Comparison of ENCODE assay signal across 25 mouse cellular contexts in genomic region chr1:75261278-75261677, GRCm38 (mm10). TPM values are rescaled to one million over a fixed set of nuclear protein-coding genes. Genes with fewer than 3 reads are reported as not detected.
"Had no signal": no experiment of that assay in that cellular context is flagged by ENCODE, and none has a peak within 500 bp of the region (broad histone marks: within the 10 kb centered on the region; RNA-seq: fewer than 3 reads in every experiment).

No protein-coding gene starts in this region.

- H3K36me3 ChIP-seq: midbrain, embryonic 13.5 days; neural tube, embryonic 13.5 days had no signal

- H3K27ac ChIP-seq: macrophage; midbrain, embryonic 13.5 days; neural tube, embryonic 13.5 days; neural tube, embryonic 15.5 days had no signal

- ATAC-seq: midbrain, embryonic 13.5 days; midbrain, embryonic 16.5 days had no signal

- DNase-seq: lung, adult 18-20 months; lung, embryonic 14.5 days; lung, postnatal 14 days; lung, postnatal 36 days; retina, postnatal 1 day; right cerebral cortex, adult 18-20 months; right cerebral cortex, postnatal 25 days; right cerebral cortex, postnatal 4 days; spleen, adult 18-20 months; thymus, adult 18-20 months; thymus, postnatal 14 days; thymus, postnatal 36 days had no signal

- H3K9me3 ChIP-seq: megakaryocyte, embryonic 14.5 days; midbrain, embryonic 13.5 days; neural tube, embryonic 13.5 days; neural tube, embryonic 15.5 days had no signal

- H3K4me3 ChIP-seq: megakaryocyte, embryonic 14.5 days; midbrain, embryonic 13.5 days; myocyte; neural tube, embryonic 13.5 days; neural tube, embryonic 15.5 days had no signal

RNA-seq across cellular contexts. Expression of gene Resp18, which starts 16.9 kb away (rescaled TPM):
- polyA plus RNA-seq: lung, embryonic 14.5 days; macrophage; myocyte had no signal

RNA-seq across cellular contexts. Expression of gene A630095N17Rik, which starts 29.4 kb away (rescaled TPM):
- polyA plus RNA-seq: lung, embryonic 14.5 days; lung, embryonic 16.5 days; macrophage; midbrain, embryonic 11.5 days; midbrain, embryonic 13.5 days; midbrain, embryonic 16.5 days; neural tube, embryonic 11.5 days; neural tube, embryonic 13.5 days; neural tube, embryonic 15.5 days; small intestine, adult 2 months; stomach, embryonic 14.5 days; stomach, embryonic 16.5 days had no signal
